Mouse (Mus musculus) gastrocnemius, postnatal 10 days (tissue): ENCODE measurements around the gene Mis18a. TPM values are rescaled to one million over a fixed set of nuclear protein-coding genes. Genes with fewer than 3 reads are reported as not detected.

Experiments used
- DNase-seq: peaks from one replicate; pipeline ENCODE4 v3.0.0; 2021; ENCODE audit warnings: mixed read lengths
- total RNA-seq, 2 experiments: library from RNA; stranded (reverse); gene quantifications; 2 replicates each; pipeline ENCODE4 v1.2.3; 2021

Gene Mis18a
- total RNA-seq, 2 experiments from 2014 or later: 3.4 to 4.8 TPM

DNA sequence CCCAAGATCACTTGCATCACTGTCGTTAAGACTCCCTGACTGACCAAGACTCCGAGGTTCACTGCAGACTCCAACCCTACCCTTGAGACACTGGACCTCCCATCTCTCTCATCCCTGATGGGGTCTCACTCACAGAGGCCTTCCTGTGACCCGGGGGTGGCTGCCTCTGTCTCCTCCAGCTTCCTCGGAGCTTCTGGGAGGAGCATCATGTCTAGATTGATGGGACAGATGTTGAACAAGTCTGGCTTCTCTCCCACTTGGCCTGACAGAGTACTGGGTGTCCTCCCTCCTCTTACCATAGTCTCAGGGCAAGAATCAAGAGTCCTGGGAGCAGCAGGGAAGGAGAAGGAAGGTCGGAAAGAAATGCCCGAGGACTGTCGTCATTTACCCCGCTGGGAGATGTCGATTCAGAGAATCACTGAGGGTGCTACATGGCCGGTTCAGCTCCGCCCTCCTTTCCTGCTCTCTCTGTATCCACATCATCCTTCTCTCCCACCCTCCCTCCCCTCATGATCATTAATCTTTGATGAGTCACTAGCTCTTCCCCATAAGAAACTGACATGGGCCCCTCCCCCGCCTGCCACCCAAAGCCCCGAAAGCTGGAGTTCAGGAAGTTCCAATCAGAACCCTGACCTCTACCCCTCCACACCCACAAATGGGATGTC is 22.9 kb downstream of the Mis18a start:
- no peak for DNase-seq

GRCm38 (mm10) chr16:90703646-90704045 is 23.6 kb downstream of the Mis18a start:
- no peak for DNase-seq

DNA sequence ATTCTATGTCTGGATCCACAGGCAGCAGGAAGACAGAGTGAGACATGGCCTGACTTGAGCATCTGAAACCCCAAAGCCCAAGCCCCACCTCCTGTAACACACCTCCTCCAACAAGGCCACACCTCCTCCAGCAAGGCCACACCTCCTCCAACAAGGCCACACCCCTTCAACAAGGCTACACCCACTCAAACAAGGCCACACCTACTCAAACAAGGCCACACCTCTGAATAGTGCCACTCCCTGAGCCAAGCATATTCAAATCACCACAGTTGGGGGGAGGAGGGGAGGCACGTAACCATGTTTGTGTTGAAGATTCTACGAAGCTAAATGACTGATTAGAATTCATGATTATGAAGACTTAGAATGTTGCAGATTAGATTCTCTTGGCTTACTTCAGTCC is 25.7 kb downstream of the Mis18a start:
- no peak for DNase-seq

- no peak for DNase-seq
These were observed 27.8 kb downstream of the Mis18a start for GRCm38 (mm10) chr16:90699390-90699789.

- DNase-seq: no peak
These were observed 30.9 kb downstream of the Mis18a start for GRCm38 (mm10) chr16:90696306-90696705.

GRCm38 (mm10) chr16:90695121-90695520 is 32.1 kb downstream of the Mis18a start:
- DNase-seq: no peak

DNA sequence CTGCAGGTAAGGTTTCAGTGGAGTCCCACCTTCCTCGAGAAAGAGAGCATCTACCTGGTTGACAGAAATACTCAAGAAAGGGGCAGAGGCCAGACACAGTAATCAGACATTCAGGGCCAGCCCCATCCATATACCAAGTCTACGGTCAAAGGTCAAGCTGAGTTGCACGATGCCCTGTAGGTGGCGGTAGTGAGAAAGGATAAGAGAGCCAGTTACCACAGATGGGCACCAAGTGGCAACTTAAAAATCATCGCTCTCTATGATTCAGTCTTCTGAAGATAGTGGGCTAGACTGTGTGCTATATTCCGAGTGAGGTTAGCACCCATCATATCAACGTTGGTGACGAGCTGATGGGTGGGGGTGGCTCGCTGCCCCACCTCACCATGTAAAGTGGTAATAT is 32.5 kb downstream of the Mis18a start:
- DNase-seq: no peak

DNA sequence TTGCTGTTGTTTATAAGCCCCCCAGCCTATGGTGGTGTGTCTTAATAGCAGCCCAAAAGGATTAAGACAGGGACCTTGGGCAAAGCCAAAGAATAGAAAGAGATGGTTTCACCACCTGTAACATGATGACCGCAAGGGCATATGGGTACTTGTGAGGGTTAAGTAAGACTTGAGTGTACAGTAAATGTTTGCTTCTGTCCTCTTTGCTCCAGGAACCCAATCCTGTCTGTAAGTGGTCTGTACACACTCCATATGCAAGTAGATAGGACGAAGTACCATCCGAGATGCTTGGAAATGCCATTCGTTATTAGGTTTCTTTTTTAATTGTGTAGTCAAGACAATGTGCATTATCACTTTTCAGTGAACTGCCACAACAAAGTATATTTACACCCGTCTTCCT is 33.6 kb downstream of the Mis18a start:
- no peak for DNase-seq

DNA sequence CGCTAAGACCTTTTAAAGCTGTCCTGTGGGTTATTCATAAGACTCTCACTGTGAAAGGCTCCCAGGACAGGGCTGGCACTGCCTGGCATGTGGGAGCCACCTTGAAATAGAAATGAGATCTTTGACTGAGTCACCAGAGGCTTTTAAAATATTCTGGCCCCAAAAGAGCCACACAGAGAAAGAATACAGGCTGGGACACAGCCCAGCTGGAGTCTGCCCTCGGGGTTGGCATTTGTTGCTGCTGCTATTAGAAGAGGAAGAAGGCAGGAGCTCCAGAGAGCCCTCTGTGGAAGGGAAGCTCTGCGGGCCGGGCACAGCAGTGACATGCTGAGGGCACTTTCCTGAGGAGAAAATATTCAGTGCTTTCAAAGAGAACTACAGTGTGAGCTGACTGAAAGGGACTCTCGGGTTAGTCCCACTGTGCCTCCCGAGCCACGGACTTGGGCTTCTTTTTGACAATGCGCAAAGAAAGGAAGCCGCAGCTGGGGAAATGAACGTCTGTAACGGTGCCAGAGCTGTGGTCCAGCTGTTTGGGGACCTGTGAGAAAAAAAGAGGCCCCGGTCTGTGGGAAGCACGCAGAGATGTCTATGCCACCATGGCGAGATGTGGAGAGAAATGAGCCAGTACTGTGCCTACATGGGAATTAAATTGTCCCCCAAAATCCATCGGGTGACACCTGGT is 34.4 kb downstream of the Mis18a start:
- DNase-seq: peak; percentile 52

GRCm38 (mm10) chr16:90687687-90688263 is 39.4 kb downstream of the Mis18a start:
- no peak for DNase-seq

GRCm38 (mm10) chr16:90687011-90687410 is 40.2 kb downstream of the Mis18a start:
- no peak for DNase-seq

- DNase-seq: no peak
These were observed 43.1 kb downstream of the Mis18a start for GRCm38 (mm10) chr16:90684092-90684491.

GRCm38 (mm10) chr16:90679984-90680383 is 47.2 kb downstream of the Mis18a start:
- no peak for DNase-seq

- DNase-seq: no peak
These were observed 48.4 kb downstream of the Mis18a start for GRCm38 (mm10) chr16:90678820-90679219.

DNA sequence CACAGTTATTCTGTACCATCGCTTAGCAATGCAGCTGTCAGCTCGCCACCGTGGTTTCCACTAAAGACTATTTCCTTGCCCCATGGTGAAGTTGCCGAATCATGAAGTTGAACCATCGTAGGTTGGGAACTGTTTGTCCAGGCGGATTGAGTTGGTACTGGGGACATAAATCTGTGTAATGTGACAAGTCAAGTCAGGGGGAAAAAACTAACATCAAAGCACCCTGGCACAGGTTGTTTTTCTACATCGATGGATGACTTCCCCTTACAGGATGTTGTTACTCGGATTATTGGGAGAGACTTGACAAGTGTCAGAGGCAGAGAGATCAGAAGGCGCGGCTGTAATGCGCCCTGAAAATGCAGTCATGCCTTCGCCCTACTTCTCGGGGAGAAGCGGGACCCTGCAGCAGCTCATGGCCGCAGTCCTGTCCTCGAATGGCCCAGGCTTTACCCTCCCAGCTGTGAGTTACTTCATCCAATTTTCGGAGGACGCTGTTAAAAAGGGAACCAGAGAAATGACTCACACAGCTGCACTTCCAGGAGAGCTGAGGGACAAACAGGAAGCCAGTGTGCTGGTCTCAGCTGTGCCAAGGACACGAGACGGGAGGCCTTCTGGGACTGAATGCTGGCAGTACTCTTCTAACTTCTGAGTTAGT is 50.2 kb downstream of the Mis18a start:
- DNase-seq: peak; percentile 35

- no peak for DNase-seq
These were observed 52.6 kb downstream of the Mis18a start for GRCm38 (mm10) chr16:90674651-90675050.

DNA sequence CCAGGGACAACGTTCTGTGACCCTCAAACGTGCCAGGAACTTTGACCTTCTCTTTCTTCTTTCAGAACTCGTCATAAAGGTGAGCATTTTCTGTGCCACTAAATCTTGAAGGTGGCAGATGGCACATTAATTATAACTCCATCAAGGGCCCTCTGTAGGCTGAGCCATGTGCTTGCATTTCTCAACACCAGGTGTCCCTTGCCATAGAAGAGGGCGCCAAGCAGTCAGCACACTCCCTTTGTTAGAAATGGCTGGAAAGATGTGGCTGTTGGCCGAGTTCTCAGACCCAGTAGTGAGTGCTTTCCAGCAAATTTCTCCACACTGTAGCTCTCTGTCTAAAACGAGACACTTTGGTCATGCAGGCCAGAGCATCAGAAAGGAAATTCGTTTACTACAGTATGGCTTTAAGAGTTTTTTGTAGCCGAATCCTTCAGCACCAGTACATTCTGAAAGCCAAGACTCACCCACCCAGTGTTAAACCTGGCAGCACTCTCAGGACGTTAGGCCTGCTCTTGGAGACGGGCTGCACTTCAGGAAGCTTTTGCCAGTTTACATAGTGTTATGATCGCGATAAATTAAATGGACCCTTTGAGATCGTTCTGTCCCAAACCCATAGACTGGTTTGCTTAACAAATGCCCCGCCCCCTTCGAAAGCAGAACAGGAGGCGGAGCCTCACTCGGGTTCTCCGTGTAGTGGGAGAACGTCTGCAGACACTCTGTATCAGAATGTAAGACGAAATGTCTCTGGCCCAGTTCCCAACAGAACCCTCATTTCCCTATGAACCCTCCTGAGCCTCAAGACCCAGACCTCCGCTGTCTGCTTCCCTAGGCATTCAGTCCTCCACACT is 53.5 kb downstream of the Mis18a start:
- DNase-seq: no peak

Other genes with a start within 250 kb of the Mis18a start
- 1 to 10 TPM in 1 of 2 experiments, under 1 TPM in 1; 0.97 to 2.8 TPM for gene Mrap, start 10.8 kb upstream of the Mis18a start, total RNA-seq
- gene Urb1, start 83.0 kb upstream of the Mis18a start, total RNA-seq: 1 to 10 TPM; 5.0 to 5.7 TPM
- under 1 TPM; 0.56 to 0.59 TPM for gene Eva1c, start 99.3 kb upstream of the Mis18a start, total RNA-seq
- 10 to 100 TPM; 23.8 to 27.0 TPM for gene Cfap298, start 207.7 kb upstream of the Mis18a start, total RNA-seq